Mouse (Mus musculus): ENCODE data around the gene Nr6a1. TPM values are rescaled to one million over a fixed set of nuclear protein-coding genes. Genes with fewer than 3 reads are reported as not detected.

The Nr6a1 gene
- polyA plus RNA-seq, 1 experiment, result 4.2 TPM

GRCm38 (mm10) chr2:38970057-38970456 is 42.6 kb upstream of the Nr6a1 start:
- no peaks in the 10 kb centered on the region for H3K27me3 ChIP-seq (ENCODE audit: control insufficient read depth, insufficient read depth, low read length)
- H3K36me3 ChIP-seq (ENCODE audit: control insufficient read depth, insufficient read depth, low read length), result no peaks in the 10 kb centered on the region
- no peak overlapping the region for H3K4me3 ChIP-seq (ENCODE audit: control insufficient read depth, insufficient read depth, low read length)
- no peaks in the 10 kb centered on the region for H3K4me1 ChIP-seq (replicated peaks; ENCODE audit: control insufficient read depth, insufficient read depth, low read length)
- WGBS, result 81% methylated on average over 5 of the region's 5 CpGs
- H3K27ac ChIP-seq (ENCODE audit: control insufficient read depth, insufficient read depth, low read length), result no peak overlapping the region
- DNase-seq, result no peak
- TF ChIP-seq CTCF (IDR thresholded peaks at IDR 0.05; ENCODE audit: borderline replicate concordance, control insufficient read depth, extremely low read depth, insufficient read depth, low read length, poor library complexity), result no peak
- no peak for TF ChIP-seq POLR2A (IDR thresholded peaks at IDR 0.05; ENCODE audit: control insufficient read depth, extremely low read depth, insufficient read depth, low read length, poor library complexity)

GRCm38 (mm10) chr2:38969650-38970049 is 42.2 kb upstream of the Nr6a1 start:
- no peaks in the 10 kb centered on the region for H3K27me3 ChIP-seq (ENCODE audit: control insufficient read depth, insufficient read depth, low read length)
- no peak overlapping the region for H3K4me3 ChIP-seq (ENCODE audit: control insufficient read depth, insufficient read depth, low read length)
- no peaks in the 10 kb centered on the region for H3K4me1 ChIP-seq (replicated peaks; ENCODE audit: control insufficient read depth, insufficient read depth, low read length)
- WGBS, result 98% methylated on average over 2 of the region's 2 CpGs
- no peak for DNase-seq
- TF ChIP-seq POLR2A (IDR thresholded peaks at IDR 0.05; ENCODE audit: control insufficient read depth, extremely low read depth, insufficient read depth, low read length, poor library complexity), result no peak
- no peak for TF ChIP-seq CTCF (IDR thresholded peaks at IDR 0.05; ENCODE audit: borderline replicate concordance, control insufficient read depth, extremely low read depth, insufficient read depth, low read length, poor library complexity)
- H3K27ac ChIP-seq (ENCODE audit: control insufficient read depth, insufficient read depth, low read length), result no peak overlapping the region
- no peaks in the 10 kb centered on the region for H3K36me3 ChIP-seq (ENCODE audit: control insufficient read depth, insufficient read depth, low read length)

- Histone ChIP-seq H3K27me3 (ENCODE audit: control insufficient read depth, insufficient read depth, low read length) (no peaks in the 10 kb centered on the region), H3K4me1 (replicated peaks; ENCODE audit: control insufficient read depth, insufficient read depth, low read length) (no peaks in the 10 kb centered on the region), H3K4me3 (ENCODE audit: control insufficient read depth, insufficient read depth, low read length) (no peak overlapping the region), H3K36me3 (ENCODE audit: control insufficient read depth, insufficient read depth, low read length) (no peaks in the 10 kb centered on the region), H3K27ac (ENCODE audit: control insufficient read depth, insufficient read depth, low read length) (no peak overlapping the region)
- no peak for TF ChIP-seq CTCF (IDR thresholded peaks at IDR 0.05; ENCODE audit: borderline replicate concordance, control insufficient read depth, extremely low read depth, insufficient read depth, low read length, poor library complexity)
- TF ChIP-seq POLR2A (IDR thresholded peaks at IDR 0.05; ENCODE audit: control insufficient read depth, extremely low read depth, insufficient read depth, low read length, poor library complexity), result no peak
- no peak for DNase-seq
- 56% methylated on average over 4 of the region's 4 CpGs for WGBS
Observed at GRCm38 (mm10) chr2:38964198-38964597, 36.7 kb upstream of the Nr6a1 start.

GRCm38 (mm10) chr2:38957671-38958223 is 30.3 kb upstream of the Nr6a1 start:
- H3K36me3 ChIP-seq (ENCODE audit: control insufficient read depth, insufficient read depth, low read length), result no peaks in the 10 kb centered on the region
- H3K4me1 ChIP-seq (replicated peaks; ENCODE audit: control insufficient read depth, insufficient read depth, low read length), result no peaks in the 10 kb centered on the region
- WGBS, result 95% methylated on average over 5 of the region's 5 CpGs
- TF ChIP-seq POLR2A (IDR thresholded peaks at IDR 0.05; ENCODE audit: control insufficient read depth, extremely low read depth, insufficient read depth, low read length, poor library complexity) (no peak), CTCF (IDR thresholded peaks at IDR 0.05; ENCODE audit: borderline replicate concordance, control insufficient read depth, extremely low read depth, insufficient read depth, low read length, poor library complexity) (no peak)
- H3K4me3 ChIP-seq (ENCODE audit: control insufficient read depth, insufficient read depth, low read length), result no peak overlapping the region
- DNase-seq, result no peak
- no peaks in the 10 kb centered on the region for H3K27me3 ChIP-seq (ENCODE audit: control insufficient read depth, insufficient read depth, low read length)
- no peak overlapping the region for H3K27ac ChIP-seq (ENCODE audit: control insufficient read depth, insufficient read depth, low read length)

- no peaks in the 10 kb centered on the region for H3K27me3 ChIP-seq (ENCODE audit: control insufficient read depth, insufficient read depth, low read length)
- 52% methylated on average over 2 of the region's 2 CpGs for WGBS
- no peak overlapping the region for H3K4me3 ChIP-seq (ENCODE audit: control insufficient read depth, insufficient read depth, low read length)
- no peak for TF ChIP-seq POLR2A (IDR thresholded peaks at IDR 0.05; ENCODE audit: control insufficient read depth, extremely low read depth, insufficient read depth, low read length, poor library complexity)
- TF ChIP-seq CTCF (IDR thresholded peaks at IDR 0.05; ENCODE audit: borderline replicate concordance, control insufficient read depth, extremely low read depth, insufficient read depth, low read length, poor library complexity), result no peak
- no peaks in the 10 kb centered on the region for H3K36me3 ChIP-seq (ENCODE audit: control insufficient read depth, insufficient read depth, low read length)
- DNase-seq, result no peak
- H3K4me1 ChIP-seq (replicated peaks; ENCODE audit: control insufficient read depth, insufficient read depth, low read length), result no peaks in the 10 kb centered on the region
- no peak overlapping the region for H3K27ac ChIP-seq (ENCODE audit: control insufficient read depth, insufficient read depth, low read length)
Observed at GRCm38 (mm10) chr2:38956062-38956461, 28.6 kb upstream of the Nr6a1 start.

- H3K27me3 ChIP-seq (ENCODE audit: control insufficient read depth, insufficient read depth, low read length), result no peaks in the 10 kb centered on the region
- WGBS, result 83% methylated on average over 5 of the region's 5 CpGs
- H3K4me3 ChIP-seq (ENCODE audit: control insufficient read depth, insufficient read depth, low read length), result no peak overlapping the region
- no peak for DNase-seq
- H3K4me1 ChIP-seq (replicated peaks; ENCODE audit: control insufficient read depth, insufficient read depth, low read length), result no peaks in the 10 kb centered on the region
- TF ChIP-seq POLR2A (IDR thresholded peaks at IDR 0.05; ENCODE audit: control insufficient read depth, extremely low read depth, insufficient read depth, low read length, poor library complexity) (no peak), CTCF (IDR thresholded peaks at IDR 0.05; ENCODE audit: borderline replicate concordance, control insufficient read depth, extremely low read depth, insufficient read depth, low read length, poor library complexity) (no peak)
- no peak overlapping the region for H3K27ac ChIP-seq (ENCODE audit: control insufficient read depth, insufficient read depth, low read length)
- H3K36me3 ChIP-seq (ENCODE audit: control insufficient read depth, insufficient read depth, low read length), result no peaks in the 10 kb centered on the region
Observed at GRCm38 (mm10) chr2:38953152-38953883, 25.8 kb upstream of the Nr6a1 start.
